Mouse (Mus musculus) thymus, adult 18-20 months (tissue): ENCODE measurements at regions not wholly inside any gene's neighbourhood (a gene's known extent, or its start where the extent isn't known, plus 50 kb on each side); places are given as distances from the start of the nearest gene placed in this dataset.

Source experiments
- DNase-seq, 2 experiments: peaks; one replicate each; pipeline ENCODE4 v3.0.0; 2022; ENCODE audit warnings: mixed read lengths in 2 of 2

GRCm38 (mm10) chr14:58570021-58570420 lies 499.7 kb downstream of the Fgf9 start:
- DNase-seq = no peak

DNA sequence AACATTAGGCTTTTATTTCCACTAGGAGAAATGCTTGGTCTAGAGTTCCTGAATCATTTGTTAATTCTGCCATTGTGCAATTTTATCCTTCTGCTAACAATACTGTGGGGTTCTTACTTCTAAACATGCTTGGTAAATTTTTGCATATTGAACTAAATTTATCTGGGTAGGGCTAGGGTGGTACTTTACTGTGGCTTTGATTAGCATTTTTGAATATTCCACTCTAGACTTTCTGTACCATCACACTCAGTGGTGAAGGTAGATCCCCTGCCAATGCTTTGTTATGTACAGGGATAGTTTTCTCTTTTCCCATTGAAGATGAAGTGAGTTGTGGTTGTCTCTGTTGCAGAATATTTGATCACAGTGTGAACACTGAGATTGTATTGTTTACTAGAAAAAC lies 497.1 kb downstream of the Fgf9 start:
- DNase-seq = no peak

- DNase-seq = no peak
Measured at GRCm38 (mm10) chr14:58563082-58563481, 492.7 kb downstream of the Fgf9 start.

- no peak for DNase-seq
Measured at GRCm38 (mm10) chr14:58550785-58551184, 480.4 kb downstream of the Fgf9 start.

GRCm38 (mm10) chr14:58545778-58546177 lies 475.4 kb downstream of the Fgf9 start:
- no peak for DNase-seq

DNA sequence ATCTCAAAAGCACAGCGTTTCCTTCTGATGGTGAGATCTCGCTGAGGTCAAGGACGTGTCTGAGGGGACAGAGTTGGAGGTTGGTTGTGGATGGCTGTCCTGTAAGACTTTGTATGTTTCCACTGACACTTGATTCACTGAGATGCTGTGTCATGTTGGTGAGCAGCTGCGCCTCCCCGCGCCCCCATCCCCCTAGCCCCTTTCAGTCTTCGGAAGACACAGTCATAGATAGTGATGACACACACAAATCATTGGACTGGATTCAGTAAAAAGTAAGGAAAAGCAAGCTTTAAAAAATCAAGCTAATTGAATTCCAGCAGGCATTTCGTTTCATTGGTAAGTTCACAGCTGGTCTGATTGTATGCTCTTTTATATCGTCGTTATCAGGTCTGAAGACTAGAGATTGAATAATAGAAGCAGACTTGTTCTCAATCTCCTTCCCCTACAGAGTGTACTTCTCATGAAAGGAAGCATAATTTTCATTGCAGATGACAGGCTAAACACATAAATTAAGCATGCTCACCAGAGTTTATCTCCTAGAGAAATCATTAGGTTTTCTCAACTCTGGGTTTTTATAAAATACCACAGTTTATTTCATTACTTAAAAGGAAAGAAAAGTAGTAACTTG lies 472.9 kb downstream of the Fgf9 start:
- DNase-seq = no peak

- no peak for DNase-seq
Measured at GRCm38 (mm10) chr14:58538135-58538534, 467.8 kb downstream of the Fgf9 start.

GRCm38 (mm10) chr14:58520976-58521549 lies 450.7 kb downstream of the Fgf9 start:
- DNase-seq = no peak

- no peak for DNase-seq
Measured at GRCm38 (mm10) chr14:58520384-58520783, 450.0 kb downstream of the Fgf9 start.

DNA sequence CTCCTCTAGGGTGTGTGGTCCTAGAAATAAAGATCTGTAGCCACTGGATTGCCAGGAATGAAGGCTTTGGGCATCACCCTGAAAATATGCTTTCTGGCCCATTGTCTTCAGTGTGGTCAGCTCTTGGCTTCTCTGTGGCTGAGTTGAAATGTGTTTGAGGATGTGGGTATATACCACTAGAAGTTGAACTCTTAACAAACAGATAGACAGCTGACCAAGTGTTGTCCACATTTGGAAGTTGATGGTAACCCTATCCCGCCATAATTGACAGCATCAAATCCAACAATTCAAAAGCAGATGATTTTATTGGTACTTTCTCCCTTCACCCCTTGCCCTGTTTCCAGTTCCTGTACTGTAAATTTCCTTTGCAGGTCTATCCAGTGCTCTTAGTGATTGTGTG lies 448.7 kb downstream of the Fgf9 start:
- no peak for DNase-seq

GRCm38 (mm10) chr14:58516543-58516942 lies 446.2 kb downstream of the Fgf9 start:
- no peak for DNase-seq

DNA sequence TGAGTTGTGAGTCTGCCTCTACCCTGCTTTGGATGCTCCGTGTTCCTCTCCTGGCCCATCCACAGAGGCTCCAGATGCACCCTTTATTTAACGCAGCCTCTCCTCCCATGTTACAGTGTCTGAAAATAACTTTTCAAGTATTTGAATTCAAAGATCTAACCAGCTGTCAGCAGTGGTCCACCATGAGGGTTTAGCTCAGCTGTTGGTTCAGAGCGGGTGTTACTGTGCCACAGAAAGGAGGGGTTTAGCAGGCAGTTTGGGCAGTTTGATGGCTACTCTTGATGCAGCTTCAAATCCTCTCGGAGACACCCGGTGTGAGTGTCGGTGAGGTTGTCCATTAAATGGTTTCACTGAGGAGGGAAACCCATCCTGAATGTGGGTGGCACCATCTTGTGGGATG lies 441.8 kb downstream of the Fgf9 start:
- no peak for DNase-seq

- DNase-seq = no peak
Measured at GRCm38 (mm10) chr14:58511571-58511985, 441.2 kb downstream of the Fgf9 start.

GRCm38 (mm10) chr14:58510790-58511189 lies 440.4 kb downstream of the Fgf9 start:
- no peak for DNase-seq

DNA sequence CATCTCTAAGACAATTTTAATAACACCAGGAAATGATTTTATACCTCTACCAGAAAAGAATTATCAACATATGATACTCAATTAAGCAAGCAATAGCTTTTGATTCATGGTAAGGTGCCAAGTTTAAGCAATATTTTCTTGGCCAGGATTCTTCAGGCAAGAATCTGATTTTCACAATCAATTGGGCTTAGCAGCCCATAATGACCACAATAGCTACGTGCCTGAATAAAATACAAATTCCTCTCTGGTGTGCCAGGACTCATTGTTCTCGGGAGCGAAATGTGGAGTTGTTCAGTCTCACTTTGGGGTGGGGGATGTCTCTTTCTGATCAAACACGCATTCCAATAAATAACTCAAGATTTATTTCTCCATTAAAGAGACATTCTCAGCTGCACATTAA lies 438.8 kb downstream of the Fgf9 start:
- no peak for DNase-seq

- no peak for DNase-seq
Measured at GRCm38 (mm10) chr14:58506490-58506889, 436.1 kb downstream of the Fgf9 start.

GRCm38 (mm10) chr14:58505841-58506240 lies 435.5 kb downstream of the Fgf9 start:
- DNase-seq = no peak

DNA sequence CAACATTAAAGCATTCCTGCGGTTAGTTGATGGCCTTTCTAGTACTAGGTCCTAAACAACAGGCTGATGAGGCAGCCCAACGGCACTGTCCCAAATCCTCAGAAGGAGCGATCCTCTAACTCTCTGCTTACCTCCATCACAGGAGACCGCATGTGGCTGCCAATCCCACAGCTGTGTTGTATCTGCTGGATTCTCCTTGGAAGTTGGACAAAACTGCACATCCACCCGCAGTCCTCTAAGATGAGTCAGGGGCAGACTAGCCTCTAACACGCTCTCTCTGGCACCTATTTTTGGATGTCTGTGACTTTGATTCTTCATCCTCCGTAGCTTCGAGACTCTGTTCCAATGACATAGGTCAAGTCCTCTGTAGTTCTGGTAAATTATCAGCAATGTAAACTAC lies 432.5 kb downstream of the Fgf9 start:
- DNase-seq = no peak

GRCm38 (mm10) chr14:58500014-58500413 lies 429.7 kb downstream of the Fgf9 start:
- no peak for DNase-seq

DNA sequence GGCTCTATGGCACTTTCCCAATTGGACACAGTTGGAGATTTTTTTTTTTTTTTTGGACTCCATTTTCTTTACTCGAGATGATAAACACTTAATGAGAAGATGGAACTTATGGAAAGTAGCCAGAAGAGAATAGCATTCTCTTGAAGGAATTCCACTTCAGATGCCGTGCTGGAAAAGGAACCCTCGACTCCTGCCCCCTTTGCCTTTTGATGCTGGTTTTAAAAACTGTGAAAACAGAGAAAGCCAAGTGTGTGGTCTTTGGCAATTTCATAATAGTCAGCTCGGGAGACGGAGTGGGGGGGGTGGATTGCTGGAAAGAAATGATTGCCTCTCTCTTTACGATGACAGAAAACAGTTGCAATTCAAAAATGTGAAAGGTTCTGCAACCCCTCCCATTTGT lies 429.2 kb downstream of the Fgf9 start:
- no peak for DNase-seq

GRCm38 (mm10) chr14:58499071-58499470 lies 428.7 kb downstream of the Fgf9 start:
- DNase-seq = no peak

GRCm38 (mm10) chr14:58496902-58497301 lies 426.6 kb downstream of the Fgf9 start:
- DNase-seq = no peak

GRCm38 (mm10) chr14:58494400-58494987 lies 424.1 kb downstream of the Fgf9 start:
- DNase-seq = no peak

GRCm38 (mm10) chr14:58492118-58492517 lies 421.8 kb downstream of the Fgf9 start:
- no peak for DNase-seq

DNA sequence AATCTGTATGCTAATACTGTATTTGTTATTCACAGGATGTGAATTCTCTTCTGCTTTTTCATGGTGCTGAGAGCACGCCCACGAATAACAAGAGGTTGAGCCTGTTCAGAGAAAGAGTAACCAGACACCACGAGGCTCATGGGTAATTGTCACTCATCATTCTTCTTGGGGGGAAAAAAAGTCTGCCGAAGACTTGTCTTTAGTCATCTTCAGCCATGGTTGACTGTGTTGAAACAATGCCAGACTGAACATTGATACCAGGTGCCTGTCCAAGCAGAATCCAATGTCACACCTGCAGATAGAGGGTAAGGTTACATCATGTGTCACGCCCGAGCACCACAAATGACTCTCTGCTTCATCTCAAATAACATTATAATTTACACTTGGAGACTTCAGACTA lies 418.5 kb downstream of the Fgf9 start:
- no peak for DNase-seq
